In the genomic region with DNA sequence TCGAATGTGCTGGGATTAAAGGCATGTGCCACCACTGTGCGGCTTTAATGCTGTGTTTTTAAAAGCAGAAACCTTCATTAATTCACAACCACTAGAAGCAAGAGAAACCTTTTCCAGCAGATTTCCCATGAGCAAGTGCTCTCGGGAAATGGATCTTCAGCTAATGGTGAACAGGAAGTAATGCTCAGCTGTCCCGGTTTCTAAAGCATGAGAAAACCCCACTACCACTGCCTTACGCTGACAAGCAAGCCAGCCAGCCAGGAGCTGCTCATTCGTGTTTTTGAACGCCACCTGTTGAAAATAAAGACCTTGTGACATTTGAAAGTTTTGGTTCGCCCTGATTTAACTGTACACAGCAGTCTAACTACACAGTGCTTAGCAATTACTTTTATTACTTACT, we compare ENCODE assay signal across 14 mouse cellular contexts.
DNase-seq lines count a peak whose midpoint lies in the region; ATAC-seq and TF ChIP-seq lines count a peak whose summit lies in the region.
"Had no signal": no experiment of that assay in that cellular context is flagged by ENCODE, and none has a peak within 500 bp of the region (broad histone marks: within the 10 kb centered on the region; RNA-seq: fewer than 3 reads in every experiment).

No protein-coding gene starts in this region.

- WGBS in intestine, embryonic 16.5 days = 78% methylated on average over 8 of the region's 8 CpGs
- 81% methylated on average over 8 of the region's 8 CpGs for WGBS in intestine, embryonic 15.5 days
- 87% methylated on average over 8 of the region's 8 CpGs for WGBS in lung, embryonic 16.5 days
- WGBS in hindbrain, embryonic 14.5 days = 93% methylated on average over 8 of the region's 8 CpGs

- H3K9ac ChIP-seq in intestine, embryonic 16.5 days (ENCODE audit: low read depth, low read length) = no peak overlapping the region
- no peak overlapping the region for H3K9ac ChIP-seq in intestine, embryonic 15.5 days
- no peak overlapping the region; the same call in 1 of the 2 replicates for H3K9ac ChIP-seq in lung, embryonic 16.5 days (ENCODE audit: low read length)
- no peak overlapping the region for H3K9ac ChIP-seq in hindbrain, embryonic 14.5 days
- H3K9ac ChIP-seq: hindbrain, embryonic 13.5 days had no signal

- 0 out of 2 replicates have a peak, but pooled peaks have one; percentile 13 for ATAC-seq in intestine, embryonic 16.5 days
- no peak for ATAC-seq in intestine, embryonic 15.5 days
- no peak for ATAC-seq in lung, embryonic 16.5 days (ENCODE audit: low read depth)
- ATAC-seq in hindbrain, embryonic 14.5 days (ENCODE audit: low FRiP score) = no peak
- ATAC-seq: midbrain, embryonic 16.5 days; Patski had no signal

- no peak for TF ChIP-seq POLR2A in myocyte (IDR thresholded peaks at IDR 0.05; ENCODE audit: insufficient read length, low read depth)

- 0 out of 2 replicates have a peak overlapping the region, but pooled peaks have one; percentile 18 for H3K27ac ChIP-seq in intestine, embryonic 16.5 days (ENCODE audit: low read length)
- no peak overlapping the region for H3K27ac ChIP-seq in intestine, embryonic 15.5 days
- peak overlapping the region; percentile 89 for H3K27ac ChIP-seq in lung, embryonic 16.5 days (ENCODE audit: low read length)
- no peak overlapping the region for H3K27ac ChIP-seq in hindbrain, embryonic 14.5 days
- H3K27ac ChIP-seq: hindbrain, embryonic 13.5 days had no signal

- no peaks in the 10 kb centered on the region for H3K79me2 ChIP-seq in myocyte (ENCODE audit: control insufficient read depth, insufficient read depth)

- H3K4me1 ChIP-seq in intestine, embryonic 16.5 days (ENCODE audit: control insufficient read depth, insufficient read depth, low read length) = peaks cover 7% of the 10 kb centered on the region
- 0 out of 2 replicates have a peak, but pooled peaks cover 7% of the 10 kb centered on the region for H3K4me1 ChIP-seq in intestine, embryonic 15.5 days (replicated peaks)
- peaks cover 28% of the 10 kb centered on the region for H3K4me1 ChIP-seq in lung, embryonic 16.5 days (replicated peaks; ENCODE audit: control insufficient read depth, insufficient read depth, low read length)
- H3K4me1 ChIP-seq in hindbrain, embryonic 14.5 days (replicated peaks; ENCODE audit: control insufficient read depth, insufficient read depth, low read length) = peaks cover 3% of the 10 kb centered on the region; the same call in 1 of the 2 replicates

- H3K4me2 ChIP-seq in intestine, embryonic 16.5 days (ENCODE audit: low read depth, low read length) = no peak overlapping the region
- no peak overlapping the region for H3K4me2 ChIP-seq in intestine, embryonic 15.5 days (replicated peaks)
- H3K4me2 ChIP-seq in lung, embryonic 16.5 days (ENCODE audit: low read depth, low read length) = no peak overlapping the region; the same call in 1 of the 2 replicates
- H3K4me2 ChIP-seq in myocyte (ENCODE audit: low read depth) = peak overlapping the region; percentile 98
- no peak overlapping the region for H3K4me2 ChIP-seq in hindbrain, embryonic 14.5 days (replicated peaks)
- H3K4me2 ChIP-seq: hindbrain, embryonic 13.5 days had no signal

- intact Hi-C loops in heart, postnatal 36 days (cut with DNase I) = loop anchor here (5.0 to 10.0 kb wide), 4 partner anchors 865 to 1867 kb away; partner anchors contain the start of gene Gtdc1

- H3ac ChIP-seq in myocyte (ENCODE audit: control insufficient read depth, insufficient read length) = no peak overlapping the region

- no peak for DNase-seq in lung, adult 18-20 months
- DNase-seq in heart, postnatal 36 days = peak; percentile 5 to 36
- DNase-seq in hindbrain, embryonic 14.5 days (ENCODE audit: low spot score) = no peak
- DNase-seq: cerebellum, adult 9-11 months; liver; spleen, adult 18-20 months; thymus, postnatal 4 days had no signal

- no peak overlapping the region for H3K4me3 ChIP-seq in intestine, embryonic 16.5 days (ENCODE audit: low read length)
- no peak overlapping the region for H3K4me3 ChIP-seq in intestine, embryonic 15.5 days (replicated peaks)
- H3K4me3 ChIP-seq in lung, embryonic 16.5 days (ENCODE audit: low read length) = no peak overlapping the region
- H3K4me3 ChIP-seq in myocyte = peak overlapping the region; percentile 14
- H3K4me3 ChIP-seq in hindbrain, embryonic 14.5 days (replicated peaks; ENCODE audit: low read length) = no peak overlapping the region
- H3K4me3 ChIP-seq: hindbrain, embryonic 13.5 days had no signal

- H3K27me3 ChIP-seq in intestine, embryonic 16.5 days (replicated peaks; ENCODE audit: control insufficient read depth, insufficient read depth, low read length) = no peaks in the 10 kb centered on the region
- no peaks in the 10 kb centered on the region for H3K27me3 ChIP-seq in intestine, embryonic 15.5 days (replicated peaks)
- no peaks in the 10 kb centered on the region for H3K27me3 ChIP-seq in lung, embryonic 16.5 days (ENCODE audit: control insufficient read depth, insufficient read depth, low read depth, low read length)
- H3K27me3 ChIP-seq in myocyte (ENCODE audit: control insufficient read depth, insufficient read depth, insufficient read length) = no peaks in the 10 kb centered on the region
- H3K27me3 ChIP-seq in hindbrain, embryonic 14.5 days (ENCODE audit: control insufficient read depth, insufficient read depth, low read length) = no peaks in the 10 kb centered on the region
- H3K27me3 ChIP-seq: hindbrain, embryonic 13.5 days; Patski had no signal

- H3K36me3 ChIP-seq in intestine, embryonic 16.5 days (ENCODE audit: control insufficient read depth, insufficient read depth, low read length) = no peaks in the 10 kb centered on the region
- H3K36me3 ChIP-seq in intestine, embryonic 15.5 days = no peaks in the 10 kb centered on the region
- H3K36me3 ChIP-seq in lung, embryonic 16.5 days (ENCODE audit: control insufficient read depth, insufficient read depth, low read length) = no peaks in the 10 kb centered on the region
- no peaks in the 10 kb centered on the region for H3K36me3 ChIP-seq in myocyte (ENCODE audit: control insufficient read depth, insufficient read depth)
- H3K36me3 ChIP-seq in hindbrain, embryonic 14.5 days (replicated peaks; ENCODE audit: control insufficient read depth, insufficient read depth) = no peaks in the 10 kb centered on the region
- H3K36me3 ChIP-seq: hindbrain, embryonic 13.5 days had no signal

- no peaks in the 10 kb centered on the region for H3K9me3 ChIP-seq in intestine, embryonic 16.5 days (ENCODE audit: control insufficient read depth, low read length)
- no peaks in the 10 kb centered on the region for H3K9me3 ChIP-seq in intestine, embryonic 15.5 days
- no peaks in the 10 kb centered on the region for H3K9me3 ChIP-seq in lung, embryonic 16.5 days (ENCODE audit: control insufficient read depth, low read length)
- H3K9me3 ChIP-seq in hindbrain, embryonic 14.5 days (ENCODE audit: control insufficient read depth, low read length) = no peaks in the 10 kb centered on the region
- H3K9me3 ChIP-seq: hindbrain, embryonic 13.5 days had no signal

TF ChIP-seq in myocyte, 11 proteins besides CTCF, POLR2A, EP300 and RAD21:
- TF ChIP-seq CEBPB (IDR thresholded peaks at IDR 0.05; ENCODE audit: insufficient read depth, poor library complexity, severe bottlenecking) (no peak), MAX (IDR thresholded peaks at IDR 0.05; ENCODE audit: low read depth) (no peak), USF1 (IDR thresholded peaks at IDR 0.05; ENCODE audit: low read depth) (peak; percentile 12), SRF (IDR thresholded peaks at IDR 0.05; ENCODE audit: control insufficient read depth, insufficient read length, low read depth) (no peak), TCF3 (IDR thresholded peaks at IDR 0.05; ENCODE audit: insufficient read length, low read depth) (no peak)

Comparison
In these comparisons a context has a peak if more than half of its experiments do, and no peak if none do; other contexts are left out.
1. H3K27ac ChIP-seq: peak in intestine, embryonic 16.5 days (single experiment) and lung, embryonic 16.5 days (single experiment); none in intestine, embryonic 15.5 days (single experiment) and hindbrain, embryonic 14.5 days (single experiment).
2. DNase-seq: peak in heart, postnatal 36 days (2 of 2); none in lung, adult 18-20 months (0 of 2) and hindbrain, embryonic 14.5 days (single experiment).